ENCODE assay signal across 8 mouse cellular contexts in the genomic region with DNA sequence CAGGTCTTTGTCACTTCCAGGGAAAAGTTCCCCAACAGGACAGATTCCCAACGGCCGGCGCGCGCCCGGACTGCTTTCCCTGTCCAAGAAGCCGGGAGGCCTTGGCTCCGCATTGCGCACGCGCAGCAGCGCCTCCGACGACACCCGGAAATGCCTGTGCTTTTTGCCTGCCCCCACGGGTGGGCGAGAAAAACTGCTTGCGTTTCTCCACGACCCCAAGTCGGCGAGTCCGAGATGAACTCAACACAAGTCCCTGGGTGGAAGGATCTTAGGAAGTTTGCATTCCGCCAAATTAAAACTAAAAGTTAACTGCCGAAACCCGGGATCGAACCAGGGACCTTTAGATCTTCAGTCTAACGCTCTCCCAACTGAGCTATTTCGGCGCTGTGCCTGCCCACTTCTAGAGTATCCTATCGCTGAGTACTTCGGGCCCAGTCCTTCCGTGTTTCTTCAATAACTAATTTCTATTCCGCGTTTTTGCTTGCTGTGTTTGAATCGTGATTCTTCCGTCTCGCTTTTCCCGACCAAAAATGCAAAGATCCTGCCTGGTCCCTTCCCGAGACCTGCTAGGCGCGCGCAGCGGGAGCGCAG. TPM values are rescaled to one million over a fixed set of nuclear protein-coding genes. Genes with fewer than 3 reads are reported as not detected.
DNase-seq lines count a peak whose midpoint lies in the region; ATAC-seq and TF ChIP-seq lines count a peak whose summit lies in the region.

No protein-coding gene starts in this region.

- peak; percentile 80 for DNase-seq in c-Kit-positive CD71-positive TER-119-positive erythroid progenitor cells, embryonic 14.5 days (ENCODE audit: low spot score)
- DNase-seq in heart, postnatal 10 days = peak; percentile 95 to 98
- peak; percentile 66 for DNase-seq in large intestine, adult 2 months (ENCODE audit: low read depth, low spot score)
- peak; percentile 91 for DNase-seq in liver, postnatal 0 days
- peak; percentile 96 for DNase-seq in testis, postnatal 10 days (ENCODE audit: low spot score)

- no peaks in the 10 kb centered on the region for H3K36me3 ChIP-seq in E14TG2a.4 (ENCODE audit: insufficient read depth, low read length)
- no peaks in the 10 kb centered on the region for H3K36me3 ChIP-seq in forebrain, embryonic 13.5 days (ENCODE audit: poor library complexity, severe bottlenecking)
- H3K36me3 ChIP-seq in liver, postnatal 0 days (replicated peaks; ENCODE audit: insufficient read depth, low read length) = no peaks in the 10 kb centered on the region
- H3K36me3 ChIP-seq in neural tube, embryonic 14.5 days (ENCODE audit: control insufficient read depth, insufficient read depth, low read length) = no peaks in the 10 kb centered on the region

- WGBS in forebrain, embryonic 13.5 days = under 1% methylated on average over 44 of the region's 44 CpGs
- under 1% methylated on average over 44 of the region's 44 CpGs for WGBS in large intestine, adult 2 months
- under 1% methylated on average over 44 of the region's 44 CpGs for WGBS in liver, postnatal 0 days (ENCODE audit: insufficient replicate concordance)
- WGBS in neural tube, embryonic 14.5 days = under 1% methylated on average over 44 of the region's 44 CpGs

- peak overlapping the region; percentile 31; the same call in 1 of the 2 replicates for H3K27ac ChIP-seq in forebrain, embryonic 13.5 days
- peak overlapping the region; percentile 44 for H3K27ac ChIP-seq in liver, postnatal 0 days (ENCODE audit: low read depth)
- peak overlapping the region; percentile 28; the same call in 1 of the 2 replicates for H3K27ac ChIP-seq in neural tube, embryonic 14.5 days (ENCODE audit: low read depth, low read length)

- no peak for TF ChIP-seq EP300 in liver, postnatal 0 days (IDR thresholded peaks at IDR 0.05; ENCODE audit: low read depth)

- peak overlapping the region; percentile 66 for H3K9ac ChIP-seq in forebrain, embryonic 13.5 days
- peak overlapping the region; percentile 64 for H3K9ac ChIP-seq in liver, postnatal 0 days (replicated peaks)
- H3K9ac ChIP-seq in neural tube, embryonic 14.5 days (replicated peaks; ENCODE audit: low read depth, low read length) = peak overlapping the region; percentile 52

- peak; percentile 80 for ATAC-seq in forebrain, embryonic 13.5 days
- ATAC-seq in liver, postnatal 0 days = peak; percentile 90
- ATAC-seq in neural tube, embryonic 14.5 days (ENCODE audit: low read depth) = peak; percentile 84

- TF ChIP-seq CTCF in E14TG2a.4 (conservative IDR thresholded peaks at IDR 0.05; ENCODE audit: low read length) = no peak
- TF ChIP-seq CTCF in liver, postnatal 0 days (IDR thresholded peaks at IDR 0.05; ENCODE audit: low read depth) = no peak

- intact Hi-C loops in heart, postnatal 10 days (cut with DNase I) = loop anchor here (1.0 to 5.0 kb wide), 3 partner anchors 43 to 82 kb away; a partner anchor contains a TSS

- peak overlapping the region; percentile 68 for H3K4me2 ChIP-seq in forebrain, embryonic 13.5 days
- peak overlapping the region; percentile 85 for H3K4me2 ChIP-seq in liver, postnatal 0 days (ENCODE audit: low read depth, low read length)
- H3K4me2 ChIP-seq in neural tube, embryonic 14.5 days (ENCODE audit: low read depth, low read length) = peak overlapping the region; percentile 67

- H3K27me3 ChIP-seq in E14TG2a.4 (ENCODE audit: insufficient read depth, low read length) = peaks cover 3% of the 10 kb centered on the region; the same call in 1 of the 2 replicates
- H3K27me3 ChIP-seq in forebrain, embryonic 13.5 days = 0 out of 2 replicates have a peak, but pooled peaks cover 17% of the 10 kb centered on the region
- no peaks in the 10 kb centered on the region for H3K27me3 ChIP-seq in liver, postnatal 0 days (ENCODE audit: insufficient read depth, low read length)
- no peaks in the 10 kb centered on the region for H3K27me3 ChIP-seq in neural tube, embryonic 14.5 days (ENCODE audit: control insufficient read depth, insufficient read depth, low read length)

- H3K9me3 ChIP-seq in E14TG2a.4 (ENCODE audit: low read length) = no peaks in the 10 kb centered on the region
- no peaks in the 10 kb centered on the region for H3K9me3 ChIP-seq in forebrain, embryonic 13.5 days (replicated peaks)
- H3K9me3 ChIP-seq in liver, postnatal 0 days (ENCODE audit: low read length) = no peaks in the 10 kb centered on the region
- H3K9me3 ChIP-seq in neural tube, embryonic 14.5 days (ENCODE audit: control insufficient read depth, low read length) = no peaks in the 10 kb centered on the region

- peak overlapping the region; percentile 89 for H3K4me3 ChIP-seq in E14TG2a.4 (replicated peaks; ENCODE audit: low read length)
- H3K4me3 ChIP-seq in forebrain, embryonic 13.5 days = peak overlapping the region; percentile 66
- peak overlapping the region; percentile 58 for H3K4me3 ChIP-seq in liver, postnatal 0 days (ENCODE audit: low read depth, low read length)
- peak overlapping the region; percentile 60 for H3K4me3 ChIP-seq in neural tube, embryonic 14.5 days (ENCODE audit: low read depth, low read length)

- peaks cover 23% of the 10 kb centered on the region for H3K4me1 ChIP-seq in E14TG2a.4 (replicated peaks; ENCODE audit: low read depth, low read length)
- H3K4me1 ChIP-seq in forebrain, embryonic 13.5 days = peaks cover 12% of the 10 kb centered on the region
- H3K4me1 ChIP-seq in liver, postnatal 0 days (ENCODE audit: insufficient read depth) = peaks cover 10% of the 10 kb centered on the region
- peaks cover 8% of the 10 kb centered on the region; the same call in 1 of the 2 replicates for H3K4me1 ChIP-seq in neural tube, embryonic 14.5 days (ENCODE audit: control insufficient read depth, insufficient read depth, low read length)

RNA-seq across cellular contexts. Expression of a gene that starts 37.3 kb away (rescaled TPM):
- polyA plus RNA-seq in forebrain, embryonic 13.5 days (2015; fragmentation: Nextera tagmentation; extraction: Ambion mirVana) = 15.2 and 15.8 TPM in 2 replicates
- 1 to 10 TPM; 3.9 to 5.4 TPM for total RNA-seq in heart, postnatal 10 days (2021)
- polyA plus RNA-seq in large intestine, adult 2 months (2012; rRNA removed) = 0.22 and 0.25 TPM in 2 replicates
- 1.0 and 1.8 TPM in 2 replicates for polyA plus RNA-seq in liver, postnatal 0 days (2015; fragmentation: Nextera tagmentation; extraction: Ambion mirVana)
- polyA plus RNA-seq in neural tube, embryonic 14.5 days (2014; fragmentation: Nextera tagmentation; extraction: Ambion mirVana) = 0.68 and 0.75 TPM in 2 replicates

RNA-seq across cellular contexts. Expression of a gene that starts 43.2 kb away (rescaled TPM):
- polyA plus RNA-seq in forebrain, embryonic 13.5 days (2015; fragmentation: Nextera tagmentation; extraction: Ambion mirVana) = 23.9 and 24.4 TPM in 2 replicates
- 10 to 100 TPM; 12.1 to 13.9 TPM for total RNA-seq in heart, postnatal 10 days (2021)
- polyA plus RNA-seq in large intestine, adult 2 months (2012; rRNA removed) = 10.9 and 11.7 TPM in 2 replicates
- polyA plus RNA-seq in liver, postnatal 0 days (2015; fragmentation: Nextera tagmentation; extraction: Ambion mirVana) = 15.5 and 16.0 TPM in 2 replicates
- polyA plus RNA-seq in neural tube, embryonic 14.5 days (2014; fragmentation: Nextera tagmentation; extraction: Ambion mirVana) = 14.4 and 19.8 TPM in 2 replicates

RNA-seq across cellular contexts. Expression of a gene that starts 47.6 kb away (rescaled TPM):
- polyA plus RNA-seq in forebrain, embryonic 13.5 days (2015; fragmentation: Nextera tagmentation; extraction: Ambion mirVana) = 28.1 and 31.4 TPM in 2 replicates
- 10 to 100 TPM; 27.2 to 29.0 TPM for total RNA-seq in heart, postnatal 10 days (2021)
- polyA plus RNA-seq in large intestine, adult 2 months (2012; rRNA removed) = 20.1 and 21.2 TPM in 2 replicates
- 12.3 and 13.4 TPM in 2 replicates for polyA plus RNA-seq in liver, postnatal 0 days (2015; fragmentation: Nextera tagmentation; extraction: Ambion mirVana)
- polyA plus RNA-seq in neural tube, embryonic 14.5 days (2014; fragmentation: Nextera tagmentation; extraction: Ambion mirVana) = 47.6 and 51.5 TPM in 2 replicates

Comparison
In these comparisons a context has a peak if more than half of its experiments do, and no peak if none do; other contexts are left out.
1. Peak in every context shown above with its lines: DNase-seq, ATAC-seq, H3K4me3 ChIP-seq and H3K27ac ChIP-seq.